In the genomic region with DNA sequence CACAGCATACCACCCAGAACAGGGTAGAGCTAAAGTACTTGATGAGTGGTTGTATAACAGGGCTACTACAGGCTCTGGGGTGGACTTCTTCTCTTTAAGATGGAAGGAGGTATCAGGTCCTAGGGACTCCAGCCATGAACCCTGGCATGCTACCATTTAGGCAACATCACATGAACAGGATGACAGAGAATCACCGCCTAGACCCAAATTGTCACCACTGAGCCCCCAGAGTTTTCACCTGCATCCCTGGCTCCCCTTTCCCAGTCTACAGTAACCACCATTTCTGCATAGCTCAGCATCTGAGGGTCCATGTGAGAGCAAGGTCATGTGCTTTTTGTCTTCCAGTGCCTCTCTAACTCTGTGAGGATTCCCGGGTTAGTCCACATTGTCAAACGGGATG, we compare ENCODE assay signal across 17 mouse cellular contexts.
DNase-seq lines count a peak whose midpoint lies in the region; ATAC-seq and TF ChIP-seq lines count a peak whose summit lies in the region.
"Had no signal": no experiment of that assay in that cellular context is flagged by ENCODE, and none has a peak within 500 bp of the region (broad histone marks: within the 10 kb centered on the region; RNA-seq: fewer than 3 reads in every experiment).

No protein-coding gene starts in this region.

- no peak for TF ChIP-seq EP300 in liver, postnatal 0 days (IDR thresholded peaks at IDR 0.05; ENCODE audit: low read depth)

- peak overlapping the region; percentile 74; the same call in 1 of the 2 replicates for H3K27ac ChIP-seq in hindbrain, embryonic 12.5 days
- H3K27ac ChIP-seq in hindbrain, postnatal 0 days: no peak overlapping the region; the same call in 1 of the 2 replicates
- H3K27ac ChIP-seq in cortical plate, adult 2 months (ENCODE audit: insufficient read depth, low read length): peak overlapping the region; percentile 30
- H3K27ac ChIP-seq in midbrain, embryonic 15.5 days: peak overlapping the region; percentile 83
- no peak overlapping the region for H3K27ac ChIP-seq in liver, postnatal 0 days (ENCODE audit: low read depth)
- H3K27ac ChIP-seq: limb, embryonic 12.5 days; liver, embryonic 12.5 days; stomach, postnatal 0 days had no signal

- H3K4me3 ChIP-seq in hindbrain, embryonic 12.5 days: no peak overlapping the region
- no peak overlapping the region for H3K4me3 ChIP-seq in hindbrain, postnatal 0 days (ENCODE audit: low read length)
- H3K4me3 ChIP-seq in cortical plate, adult 2 months (ENCODE audit: insufficient read depth, low read length): no peak overlapping the region
- H3K4me3 ChIP-seq in midbrain, embryonic 15.5 days: no peak overlapping the region
- no peak overlapping the region for H3K4me3 ChIP-seq in liver, postnatal 0 days (ENCODE audit: low read depth, low read length)
- H3K4me3 ChIP-seq: erythroblast, embryonic 14.5 days; heart, embryonic 12.5 days; limb, embryonic 12.5 days; liver, embryonic 12.5 days had no signal

- TF ChIP-seq CTCF in hindbrain, postnatal 0 days (IDR thresholded peaks at IDR 0.05; ENCODE audit: low read depth): no peak
- no peak for TF ChIP-seq CTCF in cortical plate, adult 2 months (IDR thresholded peaks at IDR 0.05; ENCODE audit: extremely low read depth, insufficient read depth, low read length)
- no peak for TF ChIP-seq CTCF in liver, postnatal 0 days (IDR thresholded peaks at IDR 0.05; ENCODE audit: low read depth)

- no peaks in the 10 kb centered on the region; the same call in 1 of the 2 replicates for H3K36me3 ChIP-seq in hindbrain, embryonic 12.5 days
- no peaks in the 10 kb centered on the region for H3K36me3 ChIP-seq in hindbrain, postnatal 0 days (ENCODE audit: insufficient read depth, low read length)
- no peaks in the 10 kb centered on the region for H3K36me3 ChIP-seq in midbrain, embryonic 15.5 days (replicated peaks)
- H3K36me3 ChIP-seq in liver, postnatal 0 days (replicated peaks; ENCODE audit: insufficient read depth, low read length): no peaks in the 10 kb centered on the region
- H3K36me3 ChIP-seq: heart, embryonic 12.5 days; limb, embryonic 12.5 days; liver, embryonic 12.5 days had no signal

- DNase-seq in cerebellum, adult 9-11 months: peak; percentile 40
- no peak for DNase-seq in hindbrain, postnatal 0 days (ENCODE audit: low spot score)
- no peak for DNase-seq in liver, postnatal 0 days
- no peak for DNase-seq in gastrocnemius, postnatal 25 days
- DNase-seq: heart, postnatal 14 days; kidney, postnatal 25 days; lung, embryonic 14.5 days; lung, postnatal 36 days had no signal

- WGBS in hindbrain, embryonic 12.5 days: 85% methylated on average over 3 of the region's 3 CpGs
- 79% methylated on average over 3 of the region's 3 CpGs for WGBS in hindbrain, postnatal 0 days
- 77% methylated on average over 3 of the region's 3 CpGs for WGBS in midbrain, embryonic 15.5 days
- 73% methylated on average over 3 of the region's 3 CpGs for WGBS in liver, postnatal 0 days (ENCODE audit: insufficient replicate concordance)

- H3K9me3 ChIP-seq in hindbrain, embryonic 12.5 days (replicated peaks): peaks cover 7% of the 10 kb centered on the region; the same call in 1 of the 2 replicates
- H3K9me3 ChIP-seq in hindbrain, postnatal 0 days (ENCODE audit: low read length): no peaks in the 10 kb centered on the region
- no peaks in the 10 kb centered on the region for H3K9me3 ChIP-seq in midbrain, embryonic 15.5 days
- H3K9me3 ChIP-seq in liver, postnatal 0 days (ENCODE audit: low read length): no peaks in the 10 kb centered on the region
- H3K9me3 ChIP-seq: liver, embryonic 12.5 days had no signal

- no peak for TF ChIP-seq POLR2A in cortical plate, adult 2 months (IDR thresholded peaks at IDR 0.05; ENCODE audit: extremely low read depth, insufficient read depth, low read length)

- no peak for ATAC-seq in cerebellum, adult (ENCODE audit: insufficient number of reproducible peaks, low FRiP score, low TSS enrichment)
- 0 out of 2 replicates have a peak, but pooled peaks have one; percentile 12 for ATAC-seq in hindbrain, embryonic 12.5 days (ENCODE audit: low FRiP score)
- no peak for ATAC-seq in hindbrain, postnatal 0 days
- no peak; the same call in 1 of the 2 replicates for ATAC-seq in midbrain, embryonic 15.5 days (replicated peaks)
- no peak for ATAC-seq in liver, postnatal 0 days
- ATAC-seq: liver, embryonic 12.5 days had no signal

- H3K9ac ChIP-seq in hindbrain, embryonic 12.5 days: no peak overlapping the region
- H3K9ac ChIP-seq in hindbrain, postnatal 0 days (replicated peaks; ENCODE audit: low read length): no peak overlapping the region
- no peak overlapping the region for H3K9ac ChIP-seq in midbrain, embryonic 15.5 days
- H3K9ac ChIP-seq in liver, postnatal 0 days (replicated peaks): no peak overlapping the region
- H3K9ac ChIP-seq: heart, embryonic 12.5 days; limb, embryonic 12.5 days; liver, embryonic 12.5 days; lung, embryonic 14.5 days had no signal

- H3K4me1 ChIP-seq in hindbrain, embryonic 12.5 days: peaks cover 17% of the 10 kb centered on the region
- H3K4me1 ChIP-seq in hindbrain, postnatal 0 days (ENCODE audit: insufficient read depth, low read length): peaks cover 6% of the 10 kb centered on the region; the same call in 1 of the 2 replicates
- H3K4me1 ChIP-seq in cortical plate, adult 2 months (ENCODE audit: control insufficient read depth, insufficient read depth, low read length): peaks cover 4% of the 10 kb centered on the region; the same call in 1 of the 2 replicates
- peaks cover 17% of the 10 kb centered on the region for H3K4me1 ChIP-seq in midbrain, embryonic 15.5 days
- no peaks in the 10 kb centered on the region for H3K4me1 ChIP-seq in liver, postnatal 0 days (ENCODE audit: insufficient read depth)
- H3K4me1 ChIP-seq: limb, embryonic 12.5 days; liver, embryonic 12.5 days had no signal

- no peak overlapping the region for H3K4me2 ChIP-seq in hindbrain, embryonic 12.5 days (replicated peaks)
- no peak overlapping the region for H3K4me2 ChIP-seq in hindbrain, postnatal 0 days (ENCODE audit: low read depth, low read length)
- H3K4me2 ChIP-seq in midbrain, embryonic 15.5 days: no peak overlapping the region
- no peak overlapping the region for H3K4me2 ChIP-seq in liver, postnatal 0 days (ENCODE audit: low read depth, low read length)
- H3K4me2 ChIP-seq: heart, embryonic 12.5 days; limb, embryonic 12.5 days; liver, embryonic 12.5 days; lung, embryonic 14.5 days had no signal

- no peaks in the 10 kb centered on the region for H3K27me3 ChIP-seq in hindbrain, embryonic 12.5 days
- H3K27me3 ChIP-seq in hindbrain, postnatal 0 days (ENCODE audit: insufficient read depth, low read length): no peaks in the 10 kb centered on the region
- H3K27me3 ChIP-seq in midbrain, embryonic 15.5 days (replicated peaks): no peaks in the 10 kb centered on the region
- H3K27me3 ChIP-seq in liver, postnatal 0 days (ENCODE audit: insufficient read depth, low read length): no peaks in the 10 kb centered on the region
- H3K27me3 ChIP-seq: heart, embryonic 12.5 days; limb, embryonic 12.5 days; liver, embryonic 12.5 days had no signal

Comparison
In these comparisons a context has a peak if more than half of its experiments do, and no peak if none do; other contexts are left out.
1. H3K27ac ChIP-seq: peak in hindbrain, embryonic 12.5 days (single experiment), cortical plate, adult 2 months (single experiment) and midbrain, embryonic 15.5 days (single experiment); none in hindbrain, postnatal 0 days (single experiment) and liver, postnatal 0 days (single experiment).